Mouse (Mus musculus): ENCODE measurements around the gene Chmp2a. TPM values are rescaled to one million over a fixed set of nuclear protein-coding genes. Genes with fewer than 3 reads are reported as not detected.

The Chmp2a gene
- polyA plus RNA-seq, 1 experiment from 2014 or later, result 102 TPM

DNA sequence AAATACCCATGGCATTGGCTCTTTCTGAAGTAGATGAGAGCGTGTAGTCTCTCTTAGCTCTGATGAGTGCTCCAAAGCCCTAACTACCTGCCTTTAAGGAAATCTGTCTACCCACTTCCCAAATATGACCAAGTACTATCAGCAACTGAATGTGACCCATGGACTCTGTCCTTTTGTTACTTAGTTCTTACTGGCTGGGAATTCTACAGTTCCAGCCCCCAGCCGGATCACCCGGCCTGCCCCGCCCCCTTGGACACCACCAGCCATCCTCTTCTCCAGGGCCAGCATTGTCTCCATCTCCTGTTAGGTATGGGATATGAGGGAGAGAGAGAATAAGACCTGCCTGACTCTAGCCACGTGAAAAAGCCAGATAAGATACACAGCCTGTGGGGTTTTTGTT lies 36.6 kb downstream of the Chmp2a start, which contains the start of gene Slc27a5:
TSS of gene Slc27a5 (minus strand) at position 140 of the 400 bp plus-strand sequence.
- 83% methylated on average over 5 of the region's 5 CpGs for WGBS
- Histone ChIP-seq H3K27ac (no peak within 1 kb of the TSS), H3K4me2 (no peak within 1 kb of the TSS), H3K9ac (replicated peaks) (no peak within 1 kb of the TSS), H3K4me1 (replicated peaks) (no peaks in the 10 kb centered on the region), H3K4me3 (replicated peaks) (no peak within 1 kb of the TSS), H3K9me3 (no peaks in the 10 kb centered on the region), H3K36me3 (no peaks in the 10 kb centered on the region), H3K27me3 (no peaks in the 10 kb centered on the region)
- no peak for ATAC-seq (ENCODE audit: insufficient number of reproducible peaks, insufficient read depth, low FRiP score, low TSS enrichment, low read depth)

DNA sequence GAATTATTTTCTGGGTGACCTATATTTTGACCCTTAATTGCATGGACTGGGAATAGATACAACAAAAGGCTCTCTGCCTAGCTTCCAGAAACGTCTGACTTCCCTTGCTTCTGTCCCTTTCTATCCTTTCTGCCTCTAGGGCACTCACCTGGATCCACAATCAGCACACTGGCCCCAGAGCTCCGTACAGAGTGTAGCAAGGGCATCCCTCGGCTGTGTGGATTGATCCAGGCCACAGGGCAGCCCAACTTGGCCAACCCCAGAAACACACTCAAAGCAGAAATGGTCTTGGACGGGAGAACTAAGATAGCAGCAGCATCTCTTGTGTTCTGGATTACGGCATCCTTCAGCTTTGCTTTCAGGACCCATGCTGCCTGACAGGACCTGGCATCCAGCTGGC lies 37.4 kb downstream of the Chmp2a start:
- H3K36me3 ChIP-seq, result no peaks in the 10 kb centered on the region
- 65% methylated on average over 5 of the region's 5 CpGs for WGBS
- no peak for ATAC-seq (ENCODE audit: insufficient number of reproducible peaks, insufficient read depth, low FRiP score, low TSS enrichment, low read depth)
- no peak overlapping the region for H3K4me2 ChIP-seq
- no peak overlapping the region for H3K4me3 ChIP-seq (replicated peaks)
- no peaks in the 10 kb centered on the region for H3K27me3 ChIP-seq
- no peak overlapping the region for H3K9ac ChIP-seq (replicated peaks)
- no peak overlapping the region for H3K27ac ChIP-seq
- no peaks in the 10 kb centered on the region for H3K9me3 ChIP-seq
- no peaks in the 10 kb centered on the region for H3K4me1 ChIP-seq (replicated peaks)

DNA sequence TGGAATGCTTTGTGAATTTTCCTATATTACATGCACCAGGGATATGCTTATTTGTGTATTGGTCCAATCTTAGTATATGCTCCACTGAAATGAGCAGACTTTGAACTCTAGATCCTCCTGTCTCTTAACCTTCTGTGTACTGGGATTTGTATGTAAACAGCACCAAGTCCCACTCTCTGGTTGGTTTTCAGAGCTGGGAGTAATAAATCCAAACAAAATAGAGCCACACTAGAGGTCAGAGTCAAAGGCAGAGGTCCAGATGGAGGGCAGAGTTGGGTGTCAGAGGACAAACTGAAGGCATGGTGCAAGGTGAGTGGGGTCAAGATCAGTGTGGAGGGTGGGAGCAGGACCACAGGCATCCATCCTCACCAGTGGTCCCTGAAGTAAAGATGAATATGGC lies 38.7 kb downstream of the Chmp2a start:
- no peak for ATAC-seq (ENCODE audit: insufficient number of reproducible peaks, insufficient read depth, low FRiP score, low TSS enrichment, low read depth)
- no peaks in the 10 kb centered on the region for H3K36me3 ChIP-seq
- no peaks in the 10 kb centered on the region for H3K27me3 ChIP-seq
- H3K27ac ChIP-seq, result no peak overlapping the region
- no peak overlapping the region for H3K4me3 ChIP-seq (replicated peaks)
- H3K4me2 ChIP-seq, result no peak overlapping the region
- H3K9ac ChIP-seq (replicated peaks), result no peak overlapping the region
- H3K9me3 ChIP-seq, result no peaks in the 10 kb centered on the region
- no peaks in the 10 kb centered on the region for H3K4me1 ChIP-seq (replicated peaks)

DNA sequence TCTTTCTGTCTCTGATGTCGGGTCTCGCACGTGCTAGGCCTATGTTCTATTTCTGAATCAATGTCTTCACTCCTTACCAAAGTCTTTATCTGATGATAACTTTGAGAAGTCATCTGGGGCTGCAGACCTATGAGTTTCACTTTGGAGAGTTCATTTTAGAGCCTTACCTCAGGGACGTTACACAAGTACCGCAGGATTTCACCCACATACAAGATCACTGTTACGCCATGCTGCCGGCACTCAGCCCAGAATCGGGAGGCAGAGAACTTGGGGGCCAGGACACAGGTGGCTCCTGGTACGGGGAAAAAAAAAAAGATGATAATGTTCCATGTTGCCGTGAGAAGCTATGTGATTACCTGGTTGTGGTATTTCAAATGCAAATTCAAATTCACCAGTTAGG lies 41.5 kb downstream of the Chmp2a start:
- no peak overlapping the region for H3K4me2 ChIP-seq
- no peaks in the 10 kb centered on the region for H3K9me3 ChIP-seq
- no peak overlapping the region for H3K27ac ChIP-seq
- H3K27me3 ChIP-seq, result no peaks in the 10 kb centered on the region; the same call in 1 of the 2 replicates
- 88% methylated on average over 10 of the region's 10 CpGs for WGBS
- ATAC-seq (ENCODE audit: insufficient number of reproducible peaks, insufficient read depth, low FRiP score, low TSS enrichment, low read depth), result no peak
- H3K36me3 ChIP-seq, result no peaks in the 10 kb centered on the region
- H3K4me3 ChIP-seq (replicated peaks), result no peak overlapping the region
- H3K9ac ChIP-seq (replicated peaks), result no peak overlapping the region
- H3K4me1 ChIP-seq (replicated peaks), result no peaks in the 10 kb centered on the region

DNA sequence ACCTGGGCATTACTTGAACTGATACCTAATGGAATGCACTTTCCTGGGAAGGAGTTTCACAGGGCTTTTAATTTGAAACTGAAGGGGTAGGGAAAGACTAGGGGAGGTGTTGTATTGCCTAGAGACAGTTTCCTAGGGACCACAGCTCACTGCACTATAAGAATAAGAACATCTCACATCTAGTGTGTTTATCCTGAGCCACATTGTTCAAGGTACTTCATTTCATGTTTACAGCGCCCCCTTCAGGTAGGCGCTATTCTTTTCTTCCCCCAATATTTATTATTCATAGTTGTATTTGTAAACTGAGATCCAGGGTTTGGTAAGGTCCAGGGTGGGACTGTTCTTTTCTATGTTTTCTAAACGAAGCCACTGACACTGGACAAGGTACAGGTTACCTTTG lies 42.4 kb downstream of the Chmp2a start:
- no peaks in the 10 kb centered on the region for H3K9me3 ChIP-seq
- no peak overlapping the region for H3K4me2 ChIP-seq
- no peaks in the 10 kb centered on the region for H3K4me1 ChIP-seq (replicated peaks)
- H3K9ac ChIP-seq (replicated peaks), result no peak overlapping the region
- H3K27me3 ChIP-seq, result no peaks in the 10 kb centered on the region; the same call in 1 of the 2 replicates
- WGBS, result 4% methylated on average over 3 of the region's 3 CpGs
- no peak for ATAC-seq (ENCODE audit: insufficient number of reproducible peaks, insufficient read depth, low FRiP score, low TSS enrichment, low read depth)
- no peak overlapping the region for H3K4me3 ChIP-seq (replicated peaks)
- no peak overlapping the region for H3K27ac ChIP-seq
- H3K36me3 ChIP-seq, result no peaks in the 10 kb centered on the region

DNA sequence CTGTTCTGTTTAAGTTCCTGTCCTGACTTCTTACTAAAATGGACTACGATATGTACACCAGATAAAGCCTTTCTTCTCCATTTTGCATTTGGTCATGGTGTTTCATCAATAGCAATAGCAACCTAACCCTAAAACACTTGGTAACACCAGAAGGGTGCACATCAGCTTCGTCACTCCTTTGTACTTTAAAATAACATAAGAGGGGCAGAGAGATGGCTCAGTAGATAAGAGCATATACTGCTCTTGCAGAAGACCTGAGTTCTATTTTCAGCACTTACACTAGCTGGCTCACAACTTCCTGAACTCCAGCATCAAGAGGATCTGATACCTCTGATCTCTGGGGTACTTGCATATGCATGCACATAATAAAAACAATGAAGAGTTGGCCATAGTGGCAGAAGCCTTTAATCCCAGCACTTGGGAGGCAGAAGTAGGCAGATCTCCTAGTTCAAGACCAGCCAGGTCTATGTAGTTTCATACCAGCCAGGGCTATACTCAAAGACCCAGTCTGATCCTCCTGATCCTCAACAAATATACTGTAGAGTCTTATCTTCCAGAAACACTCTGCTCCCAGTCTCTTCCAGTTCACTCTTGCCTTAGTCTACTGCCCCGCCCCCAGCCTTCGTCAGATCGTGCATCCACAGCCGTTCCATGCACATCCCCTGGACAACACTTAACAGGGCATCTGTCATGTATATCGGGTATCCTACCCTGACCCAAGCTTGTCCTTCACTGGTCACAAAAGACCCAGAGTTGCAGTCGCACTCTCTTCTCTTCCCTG lies 47.0 kb downstream of the Chmp2a start:
- no peaks in the 10 kb centered on the region; the same call in 1 of the 2 replicates for H3K27me3 ChIP-seq
- no peak overlapping the region for H3K4me2 ChIP-seq
- H3K4me1 ChIP-seq (replicated peaks), result no peaks in the 10 kb centered on the region
- 88% methylated on average over 8 of the region's 8 CpGs for WGBS
- no peak for ATAC-seq (ENCODE audit: insufficient number of reproducible peaks, insufficient read depth, low FRiP score, low TSS enrichment, low read depth)
- H3K36me3 ChIP-seq, result peaks cover 2% of the 10 kb centered on the region; the same call in 1 of the 2 replicates
- H3K4me3 ChIP-seq (replicated peaks), result no peak overlapping the region
- no peak overlapping the region for H3K27ac ChIP-seq
- H3K9ac ChIP-seq (replicated peaks), result no peak overlapping the region
- H3K9me3 ChIP-seq, result no peaks in the 10 kb centered on the region

DNA sequence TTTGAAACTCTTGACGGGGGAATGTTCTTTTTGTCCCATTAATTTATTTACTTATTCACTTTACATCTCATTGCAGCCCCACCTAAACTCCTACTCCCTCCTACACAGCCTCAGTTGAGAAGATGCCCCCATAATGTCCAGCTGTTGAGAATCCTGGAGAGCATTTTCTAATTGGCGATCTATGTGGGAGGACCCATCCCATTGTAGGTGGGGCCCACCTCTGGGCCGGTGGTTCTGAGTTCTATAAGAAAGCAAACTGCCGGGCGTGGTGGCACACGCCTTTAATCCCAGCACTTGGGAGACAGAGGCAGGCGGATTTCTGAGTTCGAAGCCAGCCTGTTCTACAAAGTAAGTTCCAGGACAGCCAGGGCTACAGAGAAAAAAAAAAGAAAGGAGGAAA lies 47.7 kb downstream of the Chmp2a start:
- Histone ChIP-seq H3K4me2 (no peak overlapping the region), H3K9ac (replicated peaks) (no peak overlapping the region), H3K27ac (no peak overlapping the region), H3K4me1 (replicated peaks) (no peaks in the 10 kb centered on the region), H3K9me3 (no peaks in the 10 kb centered on the region), H3K27me3 (no peaks in the 10 kb centered on the region; the same call in 1 of the 2 replicates), H3K4me3 (replicated peaks) (no peak overlapping the region), H3K36me3 (peaks cover 9% of the 10 kb centered on the region; the same call in 1 of the 2 replicates)
- 83% methylated on average over 8 of the region's 8 CpGs for WGBS
- ATAC-seq (ENCODE audit: insufficient number of reproducible peaks, insufficient read depth, low FRiP score, low TSS enrichment, low read depth), result no peak

DNA sequence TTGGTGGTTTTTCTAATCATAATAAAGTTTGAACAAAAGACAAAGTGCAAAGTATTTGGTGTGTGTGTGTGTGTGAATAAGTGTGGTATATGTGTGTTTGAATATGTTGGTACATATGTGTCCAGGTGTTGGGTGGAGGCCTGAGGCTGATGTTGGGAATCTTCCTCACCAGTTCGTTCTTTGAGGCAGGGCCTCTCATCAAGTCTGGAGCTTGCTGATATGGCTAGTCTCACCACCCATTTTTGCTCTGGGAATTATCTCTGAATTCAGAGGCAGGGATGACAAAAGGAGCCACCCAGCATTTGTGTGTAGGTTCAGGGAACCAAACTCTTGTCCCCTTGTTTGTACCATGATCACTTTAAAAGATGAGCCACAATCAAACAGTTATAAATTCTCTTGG lies 48.9 kb downstream of the Chmp2a start:
- Histone ChIP-seq H3K4me1 (replicated peaks) (no peaks in the 10 kb centered on the region), H3K4me3 (replicated peaks) (no peak overlapping the region), H3K4me2 (no peak overlapping the region), H3K36me3 (peaks cover 14% of the 10 kb centered on the region; the same call in 1 of the 2 replicates), H3K9ac (replicated peaks) (no peak overlapping the region), H3K9me3 (no peaks in the 10 kb centered on the region), H3K27ac (no peak overlapping the region), H3K27me3 (no peaks in the 10 kb centered on the region; the same call in 1 of the 2 replicates)
- 86% methylated on average over 1 of the region's 1 CpGs for WGBS
- no peak for ATAC-seq (ENCODE audit: insufficient number of reproducible peaks, insufficient read depth, low FRiP score, low TSS enrichment, low read depth)

Other genes with a start within 250 kb of the Chmp2a start
- 17.4 and 17.8 TPM in 2 replicates for gene Zscan18, start 231.2 kb downstream of the Chmp2a start, polyA plus RNA-seq (2016; fragmentation: Nextera tagmentation; extraction: Ambion mirVana)
- 19.7 TPM in 2 replicates for gene Zfp329, start 215.9 kb downstream of the Chmp2a start, polyA plus RNA-seq (2016; fragmentation: Nextera tagmentation; extraction: Ambion mirVana)
- gene Zfp110, start 200.0 kb downstream of the Chmp2a start, polyA plus RNA-seq (2016; fragmentation: Nextera tagmentation; extraction: Ambion mirVana), result 34.9 and 37.4 TPM in 2 replicates
- 7.1 and 8.0 TPM in 2 replicates for gene Zfp128, start 153.6 kb downstream of the Chmp2a start, polyA plus RNA-seq (2016; fragmentation: Nextera tagmentation; extraction: Ambion mirVana)
- gene Zscan22, start 137.0 kb downstream of the Chmp2a start, polyA plus RNA-seq (2016; fragmentation: Nextera tagmentation; extraction: Ambion mirVana), result 15.6 and 16.4 TPM in 2 replicates
- gene Rps5, start 112.5 kb downstream of the Chmp2a start, polyA plus RNA-seq (2016; fragmentation: Nextera tagmentation; extraction: Ambion mirVana), result 884 and 916 TPM in 2 replicates
- gene Rnf225, start 107.4 kb downstream of the Chmp2a start, polyA plus RNA-seq (2016; fragmentation: Nextera tagmentation; extraction: Ambion mirVana), result 0.70 and 0.83 TPM in 2 replicates
- gene Zfp324, start 69.0 kb downstream of the Chmp2a start, polyA plus RNA-seq (2016; fragmentation: Nextera tagmentation; extraction: Ambion mirVana), result 10.9 and 13.3 TPM in 2 replicates
- 11.4 and 13.5 TPM in 2 replicates for gene Zfp446, start 57.0 kb downstream of the Chmp2a start, polyA plus RNA-seq (2016; fragmentation: Nextera tagmentation; extraction: Ambion mirVana)
- gene Slc27a5, start 36.6 kb downstream of the Chmp2a start, polyA plus RNA-seq (2016; fragmentation: Nextera tagmentation; extraction: Ambion mirVana), result 0.12 TPM in 1 of 2 replicates, not detected in the other
- 496 and 531 TPM in 2 replicates for gene Trim28, start 35.7 kb downstream of the Chmp2a start, polyA plus RNA-seq (2016; fragmentation: Nextera tagmentation; extraction: Ambion mirVana)
- gene Zbtb45, start 24.8 kb downstream of the Chmp2a start, polyA plus RNA-seq (2016; fragmentation: Nextera tagmentation; extraction: Ambion mirVana), result 28.7 and 29.9 TPM in 2 replicates
- 160 and 165 TPM in 2 replicates for gene Ube2m, start 3.5 kb upstream of the Chmp2a start, polyA plus RNA-seq (2016; fragmentation: Nextera tagmentation; extraction: Ambion mirVana)
- 3.8 and 3.9 TPM in 2 replicates for gene Mzf1, start 20.0 kb upstream of the Chmp2a start, polyA plus RNA-seq (2016; fragmentation: Nextera tagmentation; extraction: Ambion mirVana)
- not detected in 2 replicates for gene Vmn1r85, start 60.4 kb upstream of the Chmp2a start, polyA plus RNA-seq (2016; fragmentation: Nextera tagmentation; extraction: Ambion mirVana)
- not detected in 2 replicates for gene Vmn1r86, start 85.1 kb upstream of the Chmp2a start, polyA plus RNA-seq (2016; fragmentation: Nextera tagmentation; extraction: Ambion mirVana)
- gene Vmn1r87, start 105.3 kb upstream of the Chmp2a start, polyA plus RNA-seq (2016; fragmentation: Nextera tagmentation; extraction: Ambion mirVana), result not detected in 2 replicates
- not detected in 2 replicates for gene Vmn1r88, start 124.8 kb upstream of the Chmp2a start, polyA plus RNA-seq (2016; fragmentation: Nextera tagmentation; extraction: Ambion mirVana)
- gene Vmn1r89, start 178.2 kb upstream of the Chmp2a start, polyA plus RNA-seq (2016; fragmentation: Nextera tagmentation; extraction: Ambion mirVana), result not detected in 2 replicates
- 134 and 137 TPM in 2 replicates for gene Lig1, start 242.5 kb upstream of the Chmp2a start, polyA plus RNA-seq (2016; fragmentation: Nextera tagmentation; extraction: Ambion mirVana)
- gene Zswim9, start 243.9 kb upstream of the Chmp2a start, polyA plus RNA-seq (2016; fragmentation: Nextera tagmentation; extraction: Ambion mirVana), result 12.6 and 15.0 TPM in 2 replicates

Data from limb, embryonic 12.5 days (tissue).